Mouse (Mus musculus): ENCODE results near the gene Gpr155. TPM values are rescaled to one million over a fixed set of nuclear protein-coding genes. Genes with fewer than 3 reads are reported as not detected.

Gene Gpr155
- total and polyA plus RNA-seq, 3 experiments = 0.23 to 0.99 TPM; not detected in 1

- Histone ChIP-seq H3K36me3 (ENCODE audit: control insufficient read depth in 1 of 2, insufficient read depth in 2 of 2, low read length in 2 of 2) (no peaks in the 10 kb centered on the region), H3K4me3 (ENCODE audit: control insufficient read depth in 1 of 2, insufficient read depth in 1 of 2, low read depth in 2 of 2, low read length in 2 of 2) (no peak overlapping the region), H3K79me2 (ENCODE audit: control insufficient read depth, insufficient read depth, low read length, poor library complexity) (no peaks in the 10 kb centered on the region), H3K9me3 (replicated peaks; ENCODE audit: insufficient read depth, low read length) (no peaks in the 10 kb centered on the region), H3K4me1 (ENCODE audit: control insufficient read depth in 1 of 2, insufficient read depth in 2 of 2, low read length in 2 of 2) (no peaks in the 10 kb centered on the region), H3K27ac (ENCODE audit: control insufficient read depth, low read depth, low read length) (no peak overlapping the region), H3K27me3 (ENCODE audit: control insufficient read depth in 1 of 2, insufficient read depth in 2 of 2, low read length in 2 of 2) (no peaks in the 10 kb centered on the region), H3K9ac (ENCODE audit: control insufficient read depth, low read depth, low read length, poor library complexity, severe bottlenecking) (no peak overlapping the region)
- no peak for TF ChIP-seq ZNF384 (IDR thresholded peaks at IDR 0.05; ENCODE audit: low read depth, low read length)
- TF ChIP-seq TAL1 (IDR thresholded peaks at IDR 0.05; ENCODE audit: low read length) = no peak
- no peak for TF ChIP-seq MXI1 (IDR thresholded peaks at IDR 0.05; ENCODE audit: low read depth, low read length)
- TF ChIP-seq CHD1 (IDR thresholded peaks at IDR 0.05; ENCODE audit: low read depth, low read length) = no peak
- no peak for TF ChIP-seq UBTF (IDR thresholded peaks at IDR 0.05; ENCODE audit: borderline replicate concordance, insufficient read depth, low read depth, low read length)
- no peak for TF ChIP-seq GATA1 (IDR thresholded peaks at IDR 0.05; ENCODE audit: low read depth, low read length)
- TF ChIP-seq ETS1 (IDR thresholded peaks at IDR 0.05; ENCODE audit: low read depth, low read length) = no peak
- no peak for TF ChIP-seq ZMIZ1 (IDR thresholded peaks at IDR 0.05; ENCODE audit: low read depth, low read length)
- TF ChIP-seq TCF12 (IDR thresholded peaks at IDR 0.05; ENCODE audit: low read depth, low read length) = no peak
- no peak for TF ChIP-seq MAX (IDR thresholded peaks at IDR 0.05; ENCODE audit: low read length)
- TF ChIP-seq MAFK (IDR thresholded peaks at IDR 0.05; ENCODE audit: borderline replicate concordance, low read depth, low read length) = no peak
- TF ChIP-seq TBP (IDR thresholded peaks at IDR 0.05; ENCODE audit: low read depth, low read length) = no peak
- no peak for TF ChIP-seq RCOR1 (IDR thresholded peaks at IDR 0.05; ENCODE audit: low read depth, low read length)
- TF ChIP-seq CHD2 (IDR thresholded peaks at IDR 0.05; ENCODE audit: low read length) = no peak
- no peak for TF ChIP-seq POLR2AphosphoS2 (IDR thresholded peaks at IDR 0.05; ENCODE audit: low read length)
- TF ChIP-seq NELFE (IDR thresholded peaks at IDR 0.05; ENCODE audit: low read depth, low read length) = no peak
- TF ChIP-seq MEF2A (IDR thresholded peaks at IDR 0.05; ENCODE audit: extremely low read depth, insufficient replicate concordance, low read depth, low read length, poor library complexity, severe bottlenecking) = no peak
- no peak for DNase-seq (ENCODE audit: low read depth, low spot score)
Measured at GRCm38 (mm10) chr2:73360536-73360935, 25.8 kb downstream of the Gpr155 start.

GRCm38 (mm10) chr2:73359941-73360340, 26.4 kb downstream of the Gpr155 start:
- no peak overlapping the region for H3K9ac ChIP-seq (ENCODE audit: control insufficient read depth, low read depth, low read length, poor library complexity, severe bottlenecking)
- H3K4me3 ChIP-seq (ENCODE audit: control insufficient read depth in 1 of 2, insufficient read depth in 1 of 2, low read depth in 2 of 2, low read length in 2 of 2) = no peak overlapping the region
- no peaks in the 10 kb centered on the region for H3K9me3 ChIP-seq (replicated peaks; ENCODE audit: insufficient read depth, low read length)
- H3K27ac ChIP-seq (ENCODE audit: control insufficient read depth, low read depth, low read length) = no peak overlapping the region
- no peaks in the 10 kb centered on the region for H3K27me3 ChIP-seq (ENCODE audit: control insufficient read depth in 1 of 2, insufficient read depth in 2 of 2, low read length in 2 of 2)
- TF ChIP-seq RAD21 (IDR thresholded peaks at IDR 0.05; ENCODE audit: low read depth, low read length) = no peak
- no peak for TF ChIP-seq TAL1 (IDR thresholded peaks at IDR 0.05; ENCODE audit: low read length)
- TF ChIP-seq GATA1 (IDR thresholded peaks at IDR 0.05; ENCODE audit: low read depth, low read length) = no peak
- TF ChIP-seq KAT2A (conservative IDR thresholded peaks at IDR 0.05; ENCODE audit: low read depth, low read length) = no peak
- TF ChIP-seq ETS1 (IDR thresholded peaks at IDR 0.05; ENCODE audit: low read depth, low read length) = no peak
- no peak for TF ChIP-seq USF1 (IDR thresholded peaks at IDR 0.05; ENCODE audit: low read depth, low read length)
- no peak for TF ChIP-seq MXI1 (IDR thresholded peaks at IDR 0.05; ENCODE audit: low read depth, low read length)
- TF ChIP-seq CHD1 (IDR thresholded peaks at IDR 0.05; ENCODE audit: low read depth, low read length) = no peak
- TF ChIP-seq ZMIZ1 (IDR thresholded peaks at IDR 0.05; ENCODE audit: low read depth, low read length) = no peak
- TF ChIP-seq EP300 (IDR thresholded peaks at IDR 0.05; ENCODE audit: low read depth in 1 of 2, low read length in 2 of 2) = no peak
- no peak for TF ChIP-seq NRF1 (IDR thresholded peaks at IDR 0.05; ENCODE audit: insufficient read depth, low read depth, low read length, poor library complexity, severe bottlenecking)
- no peak for TF ChIP-seq SIN3A (IDR thresholded peaks at IDR 0.05; ENCODE audit: low read length)
- no peak for TF ChIP-seq ZNF384 (IDR thresholded peaks at IDR 0.05; ENCODE audit: low read depth, low read length)
- TF ChIP-seq TBP (IDR thresholded peaks at IDR 0.05; ENCODE audit: low read depth, low read length) = no peak
- no peak for TF ChIP-seq BHLHE40 (IDR thresholded peaks at IDR 0.05; ENCODE audit: borderline replicate concordance, low read depth, low read length)
- no peak for TF ChIP-seq UBTF (IDR thresholded peaks at IDR 0.05; ENCODE audit: borderline replicate concordance, insufficient read depth, low read depth, low read length)
- no peak for TF ChIP-seq MYC (IDR thresholded peaks at IDR 0.05; ENCODE audit: low read depth, low read length)
- TF ChIP-seq MAZ (IDR thresholded peaks at IDR 0.05; ENCODE audit: low read depth, low read length) = no peak
- H3K4me1 ChIP-seq (ENCODE audit: control insufficient read depth in 1 of 2, insufficient read depth in 2 of 2, low read length in 2 of 2) = no peaks in the 10 kb centered on the region
- H3K79me2 ChIP-seq (ENCODE audit: control insufficient read depth, insufficient read depth, low read length, poor library complexity) = no peaks in the 10 kb centered on the region
- H3K36me3 ChIP-seq (ENCODE audit: control insufficient read depth in 1 of 2, insufficient read depth in 2 of 2, low read length in 2 of 2) = no peaks in the 10 kb centered on the region
- DNase-seq (ENCODE audit: low read depth, low spot score) = no peak

All from MEL (cell line).